Mouse (Mus musculus): ENCODE results near the gene Zc3hav1. TPM values are rescaled to one million over a fixed set of nuclear protein-coding genes. Genes with fewer than 3 reads are reported as not detected.
"Not testable (repeated sequence)": the region's sequence is repeated elsewhere in the genome, so short reads cannot be mapped to it uniquely, and the experiment has no call there.

Gene Zc3hav1
- total RNA-seq, 2 experiments from 2014 or later: 3.1 to 3.9 TPM

GRCm38 (mm10) chr6:38358253-38359027 lies 4.0 kb upstream of the Zc3hav1 start:
- TF ChIP-seq CTCF (conservative IDR thresholded peaks at IDR 0.05): no peak
- DNase-seq (ENCODE audit: low spot score in 2 of 2): no peak
- Histone ChIP-seq H3K4me3 (no peak overlapping the region), H3K27ac (no peak overlapping the region)

GRCm38 (mm10) chr6:38357603-38358252 lies 3.3 kb upstream of the Zc3hav1 start:
- Histone ChIP-seq H3K4me3 (no peak overlapping the region), H3K27ac (no peak overlapping the region)
- no peak for DNase-seq (ENCODE audit: low spot score in 2 of 2)
- TF ChIP-seq CTCF (conservative IDR thresholded peaks at IDR 0.05): no peak

GRCm38 (mm10) chr6:38356661-38357433 lies 2.4 kb upstream of the Zc3hav1 start:
- H3K27ac ChIP-seq; H3K4me3 ChIP-seq; DNase-seq (ENCODE audit: low spot score in 2 of 2): not testable (repeated sequence)

GRCm38 (mm10) chr6:38355862-38356261 lies 1.5 kb upstream of the Zc3hav1 start:
- no peak for TF ChIP-seq CTCF (conservative IDR thresholded peaks at IDR 0.05)
- no peak overlapping the region for H3K27ac ChIP-seq
- no peak for DNase-seq (ENCODE audit: low spot score in 2 of 2)
- no peak overlapping the region for H3K4me3 ChIP-seq

- no peak for DNase-seq (ENCODE audit: low spot score in 2 of 2)
- peak overlapping the region; percentile 72 for H3K4me3 ChIP-seq
- TF ChIP-seq CTCF (conservative IDR thresholded peaks at IDR 0.05): no peak
- no peak overlapping the region for H3K27ac ChIP-seq
Observed at GRCm38 (mm10) chr6:38355354-38355823, 986 bp upstream of the Zc3hav1 start.

GRCm38 (mm10) chr6:38354723-38355353 lies 435 bp upstream of the Zc3hav1 start:
- no peak for TF ChIP-seq CTCF (conservative IDR thresholded peaks at IDR 0.05)
- Histone ChIP-seq H3K27ac (peak overlapping the region; percentile 68), H3K4me3 (peak overlapping the region; percentile 72)
- no peak for DNase-seq (ENCODE audit: low spot score in 2 of 2)

- Histone ChIP-seq H3K27ac (no peak overlapping the region), H3K4me3 (peak overlapping the region; percentile 72)
- no peak for DNase-seq (ENCODE audit: low spot score in 2 of 2)
- TF ChIP-seq CTCF (conservative IDR thresholded peaks at IDR 0.05): no peak
Observed at GRCm38 (mm10) chr6:38353181-38353580, 1.2 kb downstream of the Zc3hav1 start.

- DNase-seq (ENCODE audit: low spot score in 2 of 2): no peak
- H3K27ac ChIP-seq: no peak overlapping the region
- no peak for TF ChIP-seq CTCF (conservative IDR thresholded peaks at IDR 0.05)
- no peak overlapping the region for H3K4me3 ChIP-seq
Observed at GRCm38 (mm10) chr6:38352451-38352850, 2.0 kb downstream of the Zc3hav1 start.

- TF ChIP-seq CTCF (conservative IDR thresholded peaks at IDR 0.05): no peak
- no peak overlapping the region for H3K27ac ChIP-seq
- no peak for DNase-seq (ENCODE audit: low spot score in 2 of 2)
Observed at GRCm38 (mm10) chr6:38351930-38352329, 2.5 kb downstream of the Zc3hav1 start.

GRCm38 (mm10) chr6:38349806-38350205 lies 4.6 kb downstream of the Zc3hav1 start:
- Histone ChIP-seq H3K27ac (no peak overlapping the region), H3K4me3 (no peak overlapping the region)
- no peak for DNase-seq (ENCODE audit: low spot score in 2 of 2)
- TF ChIP-seq CTCF (conservative IDR thresholded peaks at IDR 0.05): no peak

More at GRCm38 (mm10) chr6:38351930-38352329, 2.5 kb downstream of the Zc3hav1 start:
- no peak overlapping the region for H3K4me3 ChIP-seq

GRCm38 (mm10) chr6:38348811-38349453 lies 5.5 kb downstream of the Zc3hav1 start:
- no peak for DNase-seq (ENCODE audit: low spot score in 2 of 2)
- Histone ChIP-seq H3K4me3 (no peak overlapping the region), H3K27ac (no peak overlapping the region)
- TF ChIP-seq CTCF (conservative IDR thresholded peaks at IDR 0.05): no peak

GRCm38 (mm10) chr6:38347875-38348274 lies 6.5 kb downstream of the Zc3hav1 start:
- no peak overlapping the region for H3K27ac ChIP-seq

More at GRCm38 (mm10) chr6:38347875-38348274, 6.5 kb downstream of the Zc3hav1 start:
- no peak overlapping the region for H3K4me3 ChIP-seq
- no peak for TF ChIP-seq CTCF (conservative IDR thresholded peaks at IDR 0.05)
- DNase-seq (ENCODE audit: low spot score in 2 of 2): no peak

Data from layer of hippocampus, adult 2 months (tissue).